Mouse (Mus musculus) embryonic facial prominence, embryonic 13.5 days (tissue): ENCODE data around the gene Trim56. TPM values are rescaled to one million over a fixed set of nuclear protein-coding genes. Genes with fewer than 3 reads are reported as not detected.
"Not testable (repeated sequence)": the region's sequence is repeated elsewhere in the genome, so short reads cannot be mapped to it uniquely, and the experiment has no call there.

Experiments
- ATAC-seq: fragments of 200-750 bp; cut with Nextera tagmentation; 2 replicates; pipeline ENCODE4 v1.8.0; 2017; ENCODE audit warnings: low read depth; ENCODE audit not compliant: insufficient number of reproducible peaks, insufficient read depth, low FRiP score, low TSS enrichment
- H3K27ac ChIP-seq: fragments of 300-500 bp; sonication (generic); 2 replicates; pipeline ENCODE4 v1.5.1; 2015; ENCODE audit warnings: moderate library complexity, mild to moderate bottlenecking, inconsistent platforms
- H3K27me3 ChIP-seq: fragments of 300-500 bp; sonication (generic); 2 replicates; pipeline ENCODE4 v1.6.1; 2015; ENCODE audit warnings: mild to moderate bottlenecking, inconsistent platforms
- H3K36me3 ChIP-seq: fragments of 300-500 bp; sonication (generic); 2 replicates; pipeline ENCODE4 v1.6.1; 2015; ENCODE audit warnings: mild to moderate bottlenecking, inconsistent platforms
- H3K4me1 ChIP-seq: fragments of 300-500 bp; sonication (generic); 2 replicates; pipeline ENCODE4 v1.6.1; 2015; ENCODE audit warnings: inconsistent platforms
- H3K4me2 ChIP-seq: fragments of 300-500 bp; sonication (generic); 2 replicates; pipeline ENCODE4 v1.6.1; 2015; ENCODE audit warnings: moderate library complexity, mild to moderate bottlenecking, inconsistent platforms
- H3K4me3 ChIP-seq: fragments of 300-500 bp; sonication (generic); 2 replicates; pipeline ENCODE4 v1.5.1; 2015; ENCODE audit warnings: mild to moderate bottlenecking, inconsistent platforms
- H3K9ac ChIP-seq: fragments of 300-500 bp; sonication (generic); 2 replicates; pipeline ENCODE4 v1.6.1; 2015; ENCODE audit warnings: mild to moderate bottlenecking, inconsistent platforms
- H3K9me3 ChIP-seq: fragments of 300-500 bp; sonication (generic); 2 replicates; pipeline ENCODE4 v1.6.1; 2016; ENCODE audit warnings: inconsistent platforms
- WGBS: fragments of 180-500 bp; shearing (Covaris S2); methylation state at CpG from one replicate; pipeline ENCODE4 v1.1.7; 2015; ENCODE audit warnings: mixed read lengths; 5-methylcytosine and 5-hydroxymethylcytosine counted together
- polyA plus RNA-seq: library from polyadenylated mRNA; unstranded; fragments of >200 nt; fragmentation: Nextera tagmentation; extraction: Ambion mirVana; gene quantifications from 2 replicates; pipeline ENCODE4 v1.2.1, GENCODE M21; 2015

Trim56 gene
- polyA plus RNA-seq = 8.7 and 8.8 TPM in 2 replicates

- Histone ChIP-seq H3K4me1 (peaks cover 17% of the 10 kb centered on the region), H3K9me3 (no peaks in the 10 kb centered on the region), H3K4me3 (peak within 1 kb of the TSS; percentile 61), H3K9ac (peak within 1 kb of the TSS; percentile 84), H3K27ac (peak within 1 kb of the TSS; percentile 62), H3K27me3 (no peaks in the 10 kb centered on the region), H3K36me3 (peaks cover 25% of the 10 kb centered on the region), H3K4me2 (peak within 1 kb of the TSS; percentile 80)
- 9% methylated on average over 29 of the region's 29 CpGs for WGBS
- peak; percentile 63; the same call in 1 of the 2 replicates for ATAC-seq
Measured at GRCm38 (mm10) chr5:137115866-137116847, at the start of gene Trim56. Gene Trim56, minus strand, starts transcription at chr5:137116209.

DNA sequence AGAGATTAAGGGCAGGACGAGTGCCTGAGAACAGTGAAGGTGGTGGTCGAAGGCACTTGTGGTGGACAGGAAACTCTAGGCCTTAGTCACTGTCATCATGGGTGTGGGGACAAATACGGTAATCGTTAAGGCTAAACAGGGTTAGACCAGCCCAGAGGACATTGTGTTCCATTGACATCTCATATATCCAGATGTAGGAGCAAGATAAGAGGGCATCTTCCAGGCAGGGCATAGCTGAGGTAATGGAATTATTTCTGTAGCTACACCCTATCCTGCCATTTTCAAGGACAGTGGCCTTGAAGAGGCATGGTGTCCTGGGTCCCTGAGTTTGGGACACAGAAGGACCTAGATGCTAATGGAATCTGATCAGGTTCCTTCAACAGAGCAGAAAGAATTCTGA is 45.8 kb upstream of the Trim56 start:
- 77% methylated on average over 4 of the region's 4 CpGs for WGBS
- no peak overlapping the region for H3K9ac ChIP-seq
- no peak overlapping the region for H3K27ac ChIP-seq
- no peaks in the 10 kb centered on the region for H3K36me3 ChIP-seq
- no peaks in the 10 kb centered on the region for H3K4me1 ChIP-seq
- H3K27me3 ChIP-seq = no peaks in the 10 kb centered on the region; the same call in 1 of the 2 replicates
- H3K9me3 ChIP-seq = peaks cover 8% of the 10 kb centered on the region
- no peak overlapping the region for H3K4me3 ChIP-seq
- no peak for ATAC-seq
- H3K4me2 ChIP-seq = no peak overlapping the region

GRCm38 (mm10) chr5:137159461-137159860 is 43.5 kb upstream of the Trim56 start:
- Histone ChIP-seq H3K27me3 (no peaks in the 10 kb centered on the region; the same call in 1 of the 2 replicates), H3K27ac (no peak overlapping the region), H3K36me3 (no peaks in the 10 kb centered on the region), H3K4me2 (no peak overlapping the region), H3K9ac (no peak overlapping the region), H3K4me3 (no peak overlapping the region), H3K4me1 (no peaks in the 10 kb centered on the region), H3K9me3 (peaks cover 10% of the 10 kb centered on the region)
- WGBS = 34% methylated on average over 11 of the region's 11 CpGs
- no peak for ATAC-seq

DNA sequence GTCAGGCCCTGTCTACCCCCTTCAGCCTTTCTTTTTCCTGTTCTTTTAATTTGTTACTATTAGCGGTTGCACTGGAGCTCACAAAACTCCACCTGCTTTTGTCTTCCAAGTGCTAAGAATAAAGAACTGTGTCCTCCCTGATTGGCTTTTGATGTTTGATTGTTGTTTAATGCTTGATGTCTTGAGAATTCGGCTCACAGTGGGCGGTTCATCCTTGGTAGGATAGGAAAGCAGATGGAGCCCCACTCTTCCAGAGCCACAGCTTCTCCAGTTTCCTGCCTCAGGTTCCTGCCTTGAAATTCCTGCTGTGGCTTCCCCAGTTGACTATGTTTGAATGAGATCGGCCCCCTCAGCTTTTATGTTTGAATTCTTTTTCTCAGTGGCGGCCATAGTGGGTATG is 37.3 kb upstream of the Trim56 start:
- no peak for ATAC-seq
- H3K27me3 ChIP-seq = no peaks in the 10 kb centered on the region
- no peak overlapping the region for H3K27ac ChIP-seq
- no peaks in the 10 kb centered on the region for H3K36me3 ChIP-seq
- no peak overlapping the region for H3K4me2 ChIP-seq
- H3K9me3 ChIP-seq = peaks cover 38% of the 10 kb centered on the region
- 89% methylated on average over 5 of the region's 5 CpGs for WGBS
- no peaks in the 10 kb centered on the region for H3K4me1 ChIP-seq
- H3K9ac ChIP-seq = no peak overlapping the region
- no peak overlapping the region for H3K4me3 ChIP-seq

GRCm38 (mm10) chr5:137152623-137153022 is 36.6 kb upstream of the Trim56 start:
- 62% methylated on average over 2 of the region's 2 CpGs for WGBS
- ATAC-seq = no peak; the same call in 1 of the 2 replicates

GRCm38 (mm10) chr5:137149272-137149882 is 33.4 kb upstream of the Trim56 start, which contains the start of gene Muc3:
Gene Muc3, minus strand, starts transcription at chr5:137149322.
- not testable (repeated sequence) for H3K27ac ChIP-seq, H3K9ac ChIP-seq, H3K27me3 ChIP-seq, H3K4me3 ChIP-seq, H3K4me2 ChIP-seq, H3K36me3 ChIP-seq, ATAC-seq, H3K4me1 ChIP-seq
- peaks cover 28% of the 10 kb centered on the region for H3K9me3 ChIP-seq

More at GRCm38 (mm10) chr5:137152623-137153022, 36.6 kb upstream of the Trim56 start:
- H3K36me3 ChIP-seq = no peaks in the 10 kb centered on the region
- H3K9ac ChIP-seq = no peak overlapping the region
- H3K4me2 ChIP-seq = no peak overlapping the region
- no peaks in the 10 kb centered on the region for H3K4me1 ChIP-seq
- peaks cover 37% of the 10 kb centered on the region for H3K9me3 ChIP-seq
- no peaks in the 10 kb centered on the region for H3K27me3 ChIP-seq
- no peak overlapping the region for H3K4me3 ChIP-seq
- no peak overlapping the region for H3K27ac ChIP-seq

GRCm38 (mm10) chr5:137140836-137141235 is 24.8 kb upstream of the Trim56 start:
- H3K4me3 ChIP-seq = no peak overlapping the region
- 39% methylated on average over 3 of the region's 3 CpGs for WGBS
- H3K27ac ChIP-seq = no peak overlapping the region

DNA sequence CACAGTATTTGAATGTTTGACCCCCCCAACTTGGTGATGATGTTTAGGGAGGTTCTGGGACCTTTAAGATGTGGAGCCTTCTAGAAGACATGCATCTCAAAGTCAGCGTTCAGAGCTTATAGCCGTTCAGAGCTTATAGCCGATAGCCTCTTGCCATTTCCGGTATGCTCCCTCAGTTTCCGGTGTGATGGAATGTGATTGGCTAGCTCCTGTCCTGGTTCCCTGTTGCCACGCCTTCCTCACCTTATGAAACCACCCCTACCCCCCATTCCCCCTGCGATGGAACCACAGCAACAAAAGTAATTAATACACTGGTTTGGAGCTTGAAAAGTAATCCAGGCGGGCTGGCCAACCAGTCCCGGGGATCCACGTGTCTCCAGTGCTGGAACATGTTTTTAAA is 23.0 kb upstream of the Trim56 start:
- Histone ChIP-seq H3K9me3 (no peaks in the 10 kb centered on the region), H3K27me3 (no peaks in the 10 kb centered on the region), H3K36me3 (no peaks in the 10 kb centered on the region), H3K9ac (no peak overlapping the region), H3K4me2 (no peak overlapping the region), H3K4me1 (no peaks in the 10 kb centered on the region), H3K4me3 (no peak overlapping the region), H3K27ac (no peak overlapping the region)
- 82% methylated on average over 10 of the region's 10 CpGs for WGBS
- no peak for ATAC-seq

More at GRCm38 (mm10) chr5:137140836-137141235, 24.8 kb upstream of the Trim56 start:
- no peaks in the 10 kb centered on the region for H3K4me1 ChIP-seq
- no peak overlapping the region for H3K9ac ChIP-seq
- H3K9me3 ChIP-seq = no peaks in the 10 kb centered on the region
- no peaks in the 10 kb centered on the region for H3K27me3 ChIP-seq
- H3K4me2 ChIP-seq = no peak overlapping the region
- no peaks in the 10 kb centered on the region for H3K36me3 ChIP-seq
- no peak for ATAC-seq

DNA sequence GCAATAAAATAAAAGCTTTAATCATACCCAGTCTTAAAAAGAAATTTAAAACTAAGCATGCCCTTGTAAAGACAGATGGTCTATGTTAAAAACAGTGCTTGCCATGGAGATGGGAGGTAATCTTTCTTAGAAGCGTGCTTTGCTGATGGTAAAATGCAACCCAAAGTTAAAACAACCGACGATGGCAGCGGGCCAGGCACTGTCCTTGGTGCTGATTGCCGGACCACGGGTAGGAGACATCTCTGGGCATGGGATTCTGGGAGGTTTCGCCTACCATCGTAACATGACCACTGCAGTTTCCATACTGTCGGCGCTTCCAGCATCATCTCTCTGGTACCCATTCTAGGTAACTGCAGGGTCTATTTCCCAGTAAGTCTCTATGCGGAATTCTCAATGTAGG is 18.9 kb upstream of the Trim56 start:
- no peak overlapping the region for H3K27ac ChIP-seq
- H3K4me2 ChIP-seq = no peak overlapping the region
- H3K36me3 ChIP-seq = no peaks in the 10 kb centered on the region
- whole genome bisulfite sequencing = 28% methylated on average over 11 of the region's 11 CpGs
- no peaks in the 10 kb centered on the region for H3K27me3 ChIP-seq
- H3K4me3 ChIP-seq = no peak overlapping the region
- H3K9me3 ChIP-seq = no peaks in the 10 kb centered on the region
- ATAC-seq = no peak
- no peak overlapping the region for H3K9ac ChIP-seq
- H3K4me1 ChIP-seq = no peaks in the 10 kb centered on the region

GRCm38 (mm10) chr5:137131490-137131889 is 15.5 kb upstream of the Trim56 start:
- no peak overlapping the region for H3K27ac ChIP-seq
- H3K27me3 ChIP-seq = no peaks in the 10 kb centered on the region; the same call in 1 of the 2 replicates
- H3K36me3 ChIP-seq = no peaks in the 10 kb centered on the region
- H3K4me1 ChIP-seq = 0 out of 2 replicates have a peak, but pooled peaks cover 6% of the 10 kb centered on the region
- no peak overlapping the region for H3K9ac ChIP-seq
- 2% methylated on average over 3 of the region's 3 CpGs for WGBS
- no peak for ATAC-seq
- H3K4me3 ChIP-seq = no peak overlapping the region
- no peak overlapping the region for H3K4me2 ChIP-seq
- H3K9me3 ChIP-seq = no peaks in the 10 kb centered on the region

GRCm38 (mm10) chr5:137129281-137129680 is 13.3 kb upstream of the Trim56 start:
- no peak overlapping the region for H3K4me3 ChIP-seq
- H3K9ac ChIP-seq = no peak overlapping the region
- 25% methylated on average over 5 of the region's 5 CpGs for WGBS
- no peak overlapping the region for H3K27ac ChIP-seq
- no peaks in the 10 kb centered on the region for H3K36me3 ChIP-seq
- ATAC-seq = no peak
- no peaks in the 10 kb centered on the region; the same call in 1 of the 2 replicates for H3K27me3 ChIP-seq
- H3K9me3 ChIP-seq = no peaks in the 10 kb centered on the region
- 0 out of 2 replicates have a peak, but pooled peaks cover 6% of the 10 kb centered on the region for H3K4me1 ChIP-seq
- H3K4me2 ChIP-seq = no peak overlapping the region
